8 mouse cellular contexts compared by ENCODE assay signal in the genomic region with DNA sequence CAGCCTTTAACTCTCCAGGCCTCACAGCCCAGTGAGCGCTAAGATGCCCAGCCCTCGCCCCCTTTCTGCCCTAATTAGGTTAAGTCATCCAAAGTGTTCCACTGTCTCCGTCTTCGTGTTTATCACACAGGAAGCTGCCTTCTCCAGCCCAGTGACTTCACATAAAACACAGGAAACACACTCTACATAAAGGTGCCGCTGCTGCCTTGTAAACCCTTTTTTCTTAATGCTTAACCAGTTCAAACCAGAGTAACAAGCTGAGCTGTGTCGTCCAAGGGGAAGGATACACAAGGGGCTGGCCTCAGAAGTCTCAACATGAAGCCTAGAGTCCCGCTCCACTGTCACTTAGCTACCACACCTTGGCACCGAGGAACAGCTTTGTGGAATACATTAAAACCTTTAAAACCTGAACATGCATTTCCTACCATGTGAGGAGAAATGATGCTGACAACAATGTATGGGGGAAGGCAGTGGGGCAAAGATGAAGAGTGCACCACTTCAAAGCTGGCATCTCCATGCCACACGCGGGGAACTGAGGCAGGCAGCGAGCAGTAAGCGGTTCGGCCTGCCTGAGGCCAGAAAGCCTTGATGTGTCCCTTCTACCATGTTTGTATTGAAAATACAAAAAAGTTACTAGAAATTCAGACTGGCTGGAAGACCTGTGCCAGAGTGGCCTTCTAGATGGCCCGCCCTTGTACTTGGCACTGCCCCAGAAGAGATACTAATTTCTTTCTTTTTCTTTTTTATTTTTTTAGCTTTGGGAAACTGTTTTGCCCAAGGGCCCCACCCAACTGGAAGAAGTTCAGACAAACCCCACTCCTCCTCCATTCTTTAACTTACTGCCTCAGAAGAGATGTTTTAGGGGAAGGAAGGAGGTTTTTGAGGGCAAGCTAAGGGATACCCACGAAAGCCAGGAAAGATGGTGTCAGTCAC. TPM values are rescaled to one million over a fixed set of nuclear protein-coding genes. Genes with fewer than 3 reads are reported as not detected.
A peak's percentile ranks its signal among the peaks of the same experiment; 100 is the strongest.
DNase-seq lines count a peak whose midpoint lies in the region; ATAC-seq and TF ChIP-seq lines count a peak whose summit lies in the region.

No protein-coding gene starts in this region.

- H3K9me3 ChIP-seq in CH12.LX (replicated peaks; ENCODE audit: low read length), result no peaks in the 10 kb centered on the region
- no peaks in the 10 kb centered on the region for H3K9me3 ChIP-seq in midbrain, embryonic 15.5 days
- H3K9me3 ChIP-seq in midbrain, embryonic 10.5 days (replicated peaks), result no peaks in the 10 kb centered on the region

- peak overlapping the region; percentile 98 for H3K27ac ChIP-seq in gastrocnemius, adult 2 months
- peak overlapping the region; percentile 35 for H3K27ac ChIP-seq in CH12.LX (ENCODE audit: insufficient read depth, low read depth)
- H3K27ac ChIP-seq in midbrain, embryonic 15.5 days, result no peak overlapping the region
- no peak overlapping the region for H3K27ac ChIP-seq in midbrain, embryonic 10.5 days (replicated peaks)

- DNase-seq in gastrocnemius, adult 2 months, result no peak
- no peak for DNase-seq in gastrocnemius, adult 8-10 months (ENCODE audit: low spot score in 2 of 2)
- DNase-seq in CH12.LX (ENCODE audit: extremely low read depth), result no peak
- peak; percentile 15 for DNase-seq in kidney, postnatal 14 days
- DNase-seq in naive thymus-derived CD4-positive, alpha-beta T cell, adult 2 months (ENCODE audit: low read depth), result peak; percentile 92
- no peak for DNase-seq in testis, postnatal 14 days (ENCODE audit: low spot score)
- no peak for DNase-seq in midbrain, embryonic 10.5 days (ENCODE audit: low spot score)

- dilution Hi-C loops in CH12.LX (cut with MboI; ENCODE audit: extremely low pct_ligation_motif_present, extremely low pct_unique_long_range_greater_than_20kb, low sequenced_read_pairs), result no loop called here

- H3K36me3 ChIP-seq in CH12.LX (replicated peaks in 1 of 2; ENCODE audit: control insufficient read depth in 1 of 2, insufficient read depth in 1 of 2, low read length in 1 of 2), result peaks cover 13 to 40% of the 10 kb centered on the region in 2 experiments
- H3K36me3 ChIP-seq in midbrain, embryonic 15.5 days (replicated peaks), result no peaks in the 10 kb centered on the region
- H3K36me3 ChIP-seq in midbrain, embryonic 10.5 days, result peaks cover 7% of the 10 kb centered on the region; the same call in 1 of the 2 replicates

- H3K4me3 ChIP-seq in gastrocnemius, adult 2 months, result peak overlapping the region; percentile 39
- H3K4me3 ChIP-seq in CH12.LX (replicated peaks in 1 of 3; ENCODE audit: low read depth in 2 of 3, low read length in 2 of 3, poor library complexity in 1 of 3), result no peak overlapping the region
- H3K4me3 ChIP-seq in midbrain, embryonic 15.5 days, result no peak overlapping the region
- H3K4me3 ChIP-seq in midbrain, embryonic 10.5 days, result no peak overlapping the region

- no peak for ATAC-seq in midbrain, embryonic 15.5 days (replicated peaks)

- no peak for TF ChIP-seq RAD21 in CH12.LX (IDR thresholded peaks at IDR 0.05; ENCODE audit: low read depth, low read length)

- peaks cover 98% of the 10 kb centered on the region for H3K79me2 ChIP-seq in CH12.LX (replicated peaks; ENCODE audit: control insufficient read depth, extremely low read depth, insufficient read depth, poor library complexity, severe bottlenecking)

- in situ Hi-C loops in CH12.LX (cut with MboI; ENCODE audit: low pct_ligation_motif_present, low pct_unique_long_range_greater_than_20kb, low sequenced_read_pairs), result no loop called here

- peak; percentile 6; the same call in 1 of the 2 replicates for TF ChIP-seq POLR2A in CH12.LX (IDR thresholded peaks at IDR 0.05; ENCODE audit: low read depth, low read length)

- H3K9ac ChIP-seq in CH12.LX (ENCODE audit: insufficient read depth, low read depth), result 0 out of 2 replicates have a peak overlapping the region, but pooled peaks have one; percentile 8
- H3K9ac ChIP-seq in midbrain, embryonic 15.5 days, result no peak overlapping the region

- H3K4me2 ChIP-seq in CH12.LX (ENCODE audit: insufficient read depth, low read depth, poor library complexity, severe bottlenecking), result peak overlapping the region; percentile 9; the same call in 1 of the 2 replicates
- H3K4me2 ChIP-seq in midbrain, embryonic 15.5 days, result no peak overlapping the region

- 76% methylated on average over 15 of the region's 15 CpGs for WGBS in midbrain, embryonic 15.5 days
- WGBS in midbrain, embryonic 10.5 days, result 80% methylated on average over 15 of the region's 15 CpGs

- H3K27me3 ChIP-seq in CH12.LX (replicated peaks), result no peaks in the 10 kb centered on the region
- no peaks in the 10 kb centered on the region for H3K27me3 ChIP-seq in midbrain, embryonic 15.5 days (replicated peaks)
- H3K27me3 ChIP-seq in midbrain, embryonic 10.5 days (ENCODE audit: low read depth, poor library complexity, severe bottlenecking), result peaks cover 21% of the 10 kb centered on the region; the same call in 1 of the 2 replicates

- intact Hi-C loops in gastrocnemius, adult 2 months (cut with DNase I), result no loop called here

- peaks cover 54 to 96% of the 10 kb centered on the region in 2 experiments for H3K4me1 ChIP-seq in CH12.LX (ENCODE audit: control insufficient read depth in 1 of 2, insufficient read depth in 2 of 2)
- H3K4me1 ChIP-seq in midbrain, embryonic 15.5 days, result peaks cover 9% of the 10 kb centered on the region
- H3K4me1 ChIP-seq in midbrain, embryonic 10.5 days, result peaks cover 41% of the 10 kb centered on the region

- TF ChIP-seq EP300 in CH12.LX (IDR thresholded peaks at IDR 0.05; ENCODE audit: low read length), result no peak

- no peak for TF ChIP-seq CTCF in gastrocnemius, adult 2 months (IDR thresholded peaks at IDR 0.05)
- TF ChIP-seq CTCF in CH12.LX (conservative IDR thresholded peaks at IDR 0.05 in 1 of 2, IDR thresholded peaks at IDR 0.05 in 1 of 2; ENCODE audit: low read depth in 2 of 2, low read length in 2 of 2), result no peak

TF ChIP-seq in CH12.LX, 34 proteins besides CTCF, POLR2A, EP300 and RAD21:
- no peak for TF ChIP-seq JUN (IDR thresholded peaks at IDR 0.05; ENCODE audit: insufficient read depth, low read depth, low read length)

RNA-seq across cellular contexts. Expression of gene Myh9, which starts 7.4 kb away (rescaled TPM):
- 10 to 100 TPM; 37.4 to 57.4 TPM for total RNA-seq in gastrocnemius, adult 2 months (2021)
- 10 to 100 TPM; 33.4 to 51.3 (median 39.4) TPM for total RNA-seq in gastrocnemius, adult 8-10 months (2022)
- total RNA-seq in CH12.LX (2012; rRNA removed) (128 and 146 TPM in 2 replicates), CH12.LX (2014; rRNA removed) (43.8 and 46.4 TPM in 2 replicates)
- polyA plus RNA-seq in CH12.LX (2012; ENCODE audit: insufficient read length, low read depth), result 165 and 178 TPM in 2 replicates
- polyA plus RNA-seq in midbrain, embryonic 15.5 days (2015; fragmentation: Nextera tagmentation; extraction: Ambion mirVana), result 11.9 and 14.2 TPM in 2 replicates
- polyA plus RNA-seq in midbrain, embryonic 10.5 days (2016; fragmentation: Nextera tagmentation; extraction: Ambion mirVana), result 29.0 and 29.4 TPM in 2 replicates

Comparison
In these comparisons a context has a peak if more than half of its experiments do, and no peak if none do; other contexts are left out.
1. DNase-seq: peak in kidney, postnatal 14 days (single experiment) and naive thymus-derived CD4-positive, alpha-beta T cell, adult 2 months (single experiment); none in gastrocnemius, adult 2 months (single experiment), gastrocnemius, adult 8-10 months (0 of 2), CH12.LX (single experiment), testis, postnatal 14 days (single experiment) and midbrain, embryonic 10.5 days (single experiment).
2. H3K27ac ChIP-seq: peak in gastrocnemius, adult 2 months (single experiment) and CH12.LX (single experiment); none in midbrain, embryonic 15.5 days (single experiment) and midbrain, embryonic 10.5 days (single experiment).